Mouse (Mus musculus) bone marrow macrophage, adult 2 months (primary cell): ENCODE results near the gene Parpbp.

Experiments
- CTCF ChIP-seq: IDR thresholded peaks from 2 replicates; pipeline ENCODE4 v1.5.1; 2012; ENCODE audit warnings: low read depth, mild to moderate bottlenecking, low read length, moderate library complexity
- POLR2A ChIP-seq: IDR thresholded peaks from 2 replicates; pipeline ENCODE4 v1.6.1; 2012; ENCODE audit warnings: mild to moderate bottlenecking, low read depth, low read length, borderline replicate concordance

GRCm38 (mm10) chr10:88162676-88163075 lies 15.9 kb upstream of the Parpbp start:
- no peak for TF ChIP-seq CTCF
- no peak for TF ChIP-seq POLR2A
